Mouse (Mus musculus) limb, embryonic 13.5 days (tissue): ENCODE measurements at regions not wholly inside any gene's neighbourhood (a gene's known extent, or its start where the extent isn't known, plus 50 kb on each side); places are given as distances from the start of the nearest gene placed in this dataset.
A peak's percentile ranks its signal among the peaks of the same experiment; 100 is the strongest.

Source experiments
- ATAC-seq: fragments of 200-750 bp; cut with Nextera tagmentation; 2 replicates; pipeline ENCODE4 v1.8.0; 2017; ENCODE audit warnings: low read depth, moderate number of reproducible peaks, moderate TSS enrichment; ENCODE audit not compliant: low FRiP score
- H3K27ac ChIP-seq: fragments of 300-500 bp; sonication (generic); 2 replicates; pipeline ENCODE4 v1.5.1; 2015; ENCODE audit warnings: inconsistent platforms, mild to moderate bottlenecking, moderate library complexity
- H3K27me3 ChIP-seq: fragments of 300-500 bp; sonication (generic); 2 replicates; pipeline ENCODE4 v1.6.1; 2015; ENCODE audit warnings: mild to moderate bottlenecking, inconsistent platforms
- H3K36me3 ChIP-seq: fragments of 300-500 bp; sonication (generic); 2 replicates; pipeline ENCODE4 v1.6.1; 2015; ENCODE audit warnings: inconsistent platforms, mild to moderate bottlenecking, moderate library complexity
- H3K4me1 ChIP-seq: fragments of 300-500 bp; sonication (generic); 2 replicates; pipeline ENCODE4 v1.6.1; 2015; ENCODE audit warnings: inconsistent platforms
- H3K4me2 ChIP-seq: fragments of 300-500 bp; sonication (generic); replicated peaks from 2 replicates; pipeline ENCODE4 v1.6.1; 2015; ENCODE audit warnings: inconsistent platforms, mild to moderate bottlenecking, moderate library complexity
- H3K4me3 ChIP-seq: fragments of 300-500 bp; sonication (generic); 2 replicates; pipeline ENCODE4 v1.5.1; 2015; ENCODE audit warnings: moderate library complexity, mild to moderate bottlenecking, inconsistent platforms
- H3K9ac ChIP-seq: fragments of 300-500 bp; sonication (generic); 2 replicates; pipeline ENCODE4 v1.6.1; 2015; ENCODE audit warnings: mild to moderate bottlenecking, inconsistent platforms
- H3K9me3 ChIP-seq: fragments of 300-500 bp; sonication (generic); 2 replicates; pipeline ENCODE4 v1.6.1; 2016; ENCODE audit warnings: inconsistent platforms
- WGBS: fragments of 180-500 bp; shearing (Covaris S2); methylation state at CpG from one replicate; pipeline ENCODE4 v1.1.7; 2015; 5-methylcytosine and 5-hydroxymethylcytosine counted together

GRCm38 (mm10) chr4:54469176-54469575 lies 475.7 kb upstream of the Zfp462 start:
- Histone ChIP-seq H3K9ac (no peak overlapping the region), H3K4me3 (no peak overlapping the region), H3K27me3 (no peaks in the 10 kb centered on the region), H3K4me2 (no peak overlapping the region), H3K36me3 (no peaks in the 10 kb centered on the region), H3K27ac (peak overlapping the region; percentile 15; the same call in 1 of the 2 replicates), H3K4me1 (peaks cover 36% of the 10 kb centered on the region), H3K9me3 (no peaks in the 10 kb centered on the region)
- ATAC-seq: no peak
- 34% methylated on average over 2 of the region's 2 CpGs for WGBS

DNA sequence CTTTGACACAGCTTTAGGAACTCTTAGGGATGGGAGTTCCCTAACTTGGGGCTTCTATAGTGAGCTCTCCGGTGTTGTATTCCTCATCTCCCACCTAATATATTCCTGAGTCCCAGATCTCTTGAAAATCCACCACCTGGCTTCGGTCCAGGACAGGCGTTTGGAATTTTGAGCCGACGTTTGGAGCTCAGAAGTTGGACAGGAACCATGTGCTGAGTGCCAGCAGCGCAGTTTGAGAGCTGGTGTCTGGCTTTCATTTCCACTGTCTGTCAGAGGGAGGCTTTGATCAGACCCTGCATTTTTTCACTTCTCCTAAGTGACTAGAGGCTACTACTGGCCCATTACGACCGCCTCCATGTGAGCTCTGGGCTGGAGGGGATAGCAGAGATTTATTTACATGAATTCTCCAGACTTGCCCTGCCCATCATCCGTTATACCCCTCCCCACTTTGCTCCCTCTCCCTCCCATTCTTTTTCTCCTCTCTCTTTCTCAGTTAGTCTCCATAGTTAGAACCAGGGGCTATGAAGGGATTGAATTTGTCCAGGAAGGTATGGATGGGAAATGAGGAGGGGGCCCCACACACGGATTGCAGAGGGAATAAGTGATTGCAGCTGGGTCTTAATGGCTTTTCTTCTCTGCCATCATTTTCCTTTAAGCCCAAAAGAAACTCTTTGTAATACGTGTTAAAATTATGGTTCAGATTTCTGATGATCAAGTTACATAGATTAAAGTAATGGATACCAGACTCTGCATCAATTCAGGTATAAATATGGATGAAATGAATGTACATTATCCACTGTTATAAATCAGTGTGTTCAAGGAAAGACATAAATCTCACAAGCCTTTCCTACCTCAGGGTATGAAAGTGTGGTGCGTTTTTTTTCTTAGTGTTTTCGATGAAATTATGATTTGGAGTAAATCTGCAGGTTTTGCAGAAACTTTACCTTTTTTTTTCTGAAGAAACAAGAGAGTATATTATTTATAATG lies 474.5 kb upstream of the Zfp462 start:
- no peaks in the 10 kb centered on the region for H3K9me3 ChIP-seq
- H3K4me2 ChIP-seq: peak overlapping the region; percentile 41
- 4% methylated on average over 13 of the region's 13 CpGs for WGBS
- no peak overlapping the region for H3K9ac ChIP-seq
- H3K27ac ChIP-seq: peak overlapping the region; percentile 73
- peak; percentile 93 for ATAC-seq
- H3K4me1 ChIP-seq: peaks cover 34% of the 10 kb centered on the region
- no peak overlapping the region for H3K4me3 ChIP-seq
- no peaks in the 10 kb centered on the region for H3K27me3 ChIP-seq
- H3K36me3 ChIP-seq: no peaks in the 10 kb centered on the region

GRCm38 (mm10) chr4:54471009-54471408 lies 473.8 kb upstream of the Zfp462 start:
- Histone ChIP-seq H3K9ac (no peak overlapping the region), H3K4me1 (peaks cover 34% of the 10 kb centered on the region), H3K9me3 (no peaks in the 10 kb centered on the region), H3K4me2 (peak overlapping the region; percentile 22; the same call in 1 of the 2 replicates), H3K4me3 (no peak overlapping the region), H3K36me3 (no peaks in the 10 kb centered on the region), H3K27me3 (no peaks in the 10 kb centered on the region), H3K27ac (peak overlapping the region; percentile 77; the same call in 1 of the 2 replicates)
- WGBS: 0% methylated on average over 1 of the region's 1 CpGs
- ATAC-seq: peak; percentile 58

GRCm38 (mm10) chr4:54481766-54482165 lies 463.1 kb upstream of the Zfp462 start:
- Histone ChIP-seq H3K4me1 (no peaks in the 10 kb centered on the region), H3K4me2 (no peak overlapping the region), H3K36me3 (no peaks in the 10 kb centered on the region), H3K9me3 (no peaks in the 10 kb centered on the region), H3K27ac (no peak overlapping the region), H3K27me3 (no peaks in the 10 kb centered on the region), H3K4me3 (no peak overlapping the region), H3K9ac (no peak overlapping the region)
- ATAC-seq: no peak
- WGBS: 40% methylated on average over 2 of the region's 2 CpGs

DNA sequence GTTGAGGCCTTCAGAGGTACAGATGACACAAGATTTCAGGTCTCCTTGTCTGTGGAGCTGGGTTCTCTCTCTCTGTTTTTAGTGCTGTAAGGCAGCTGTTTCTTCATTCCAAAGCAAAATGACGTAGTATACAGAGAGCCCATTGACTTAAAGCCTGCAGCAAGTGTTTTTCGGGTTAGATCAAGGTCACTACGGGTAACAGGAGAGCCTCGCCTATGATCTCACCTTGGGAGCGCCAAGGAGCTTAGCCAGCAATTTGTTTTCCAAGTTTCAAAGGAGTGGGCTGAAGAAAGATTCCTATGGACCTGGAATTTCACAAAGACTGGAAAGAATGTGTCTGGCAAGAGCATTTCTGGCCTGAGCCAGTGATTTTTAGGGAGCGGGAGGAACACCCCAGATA lies 451.8 kb upstream of the Zfp462 start:
- Histone ChIP-seq H3K4me3 (no peak overlapping the region), H3K36me3 (no peaks in the 10 kb centered on the region), H3K4me1 (peaks cover 6% of the 10 kb centered on the region), H3K27ac (no peak overlapping the region; the same call in 1 of the 2 replicates), H3K4me2 (no peak overlapping the region), H3K9ac (no peak overlapping the region), H3K27me3 (no peaks in the 10 kb centered on the region), H3K9me3 (no peaks in the 10 kb centered on the region)
- peak; percentile 90 for ATAC-seq
- 36% methylated on average over 6 of the region's 6 CpGs for WGBS

GRCm38 (mm10) chr4:54497312-54497994 lies 447.4 kb upstream of the Zfp462 start:
- H3K4me1 ChIP-seq: peaks cover 6% of the 10 kb centered on the region
- no peaks in the 10 kb centered on the region for H3K9me3 ChIP-seq
- no peaks in the 10 kb centered on the region for H3K36me3 ChIP-seq
- no peak overlapping the region for H3K27ac ChIP-seq
- no peak overlapping the region for H3K9ac ChIP-seq
- H3K4me3 ChIP-seq: no peak overlapping the region
- H3K4me2 ChIP-seq: no peak overlapping the region
- WGBS: 95% methylated on average over 2 of the region's 2 CpGs
- H3K27me3 ChIP-seq: no peaks in the 10 kb centered on the region
- no peak for ATAC-seq

DNA sequence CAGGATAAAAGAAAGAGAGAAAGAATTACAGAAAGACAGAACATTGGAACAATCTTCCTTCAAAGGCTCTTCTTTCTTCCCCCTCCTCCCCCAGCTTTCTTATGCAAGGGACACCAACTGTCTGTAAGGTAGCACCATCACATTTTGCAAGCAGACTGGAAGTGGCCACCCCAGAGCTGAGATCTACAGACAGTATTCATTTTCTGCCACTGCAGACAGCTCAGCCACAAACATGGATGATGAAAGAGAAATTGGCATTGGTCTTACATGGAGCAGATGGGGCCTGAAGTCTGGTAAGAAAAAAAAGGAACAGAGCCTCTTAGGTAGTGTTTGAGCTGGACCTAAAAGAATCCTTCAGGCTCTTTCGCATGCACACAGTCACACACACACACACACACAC lies 428.9 kb upstream of the Zfp462 start:
- no peak overlapping the region for H3K4me3 ChIP-seq
- H3K27me3 ChIP-seq: no peaks in the 10 kb centered on the region
- ATAC-seq: no peak
- no peak overlapping the region for H3K9ac ChIP-seq
- no peaks in the 10 kb centered on the region for H3K9me3 ChIP-seq
- no peaks in the 10 kb centered on the region for H3K36me3 ChIP-seq
- H3K4me2 ChIP-seq: no peak overlapping the region
- 80% methylated on average over 1 of the region's 1 CpGs for WGBS
- no peaks in the 10 kb centered on the region for H3K4me1 ChIP-seq
- no peak overlapping the region for H3K27ac ChIP-seq

GRCm38 (mm10) chr4:54523283-54523682 lies 421.6 kb upstream of the Zfp462 start:
- Histone ChIP-seq H3K27ac (no peak overlapping the region), H3K9me3 (no peaks in the 10 kb centered on the region), H3K4me2 (no peak overlapping the region), H3K4me3 (no peak overlapping the region), H3K27me3 (no peaks in the 10 kb centered on the region), H3K36me3 (no peaks in the 10 kb centered on the region), H3K4me1 (peaks cover 31% of the 10 kb centered on the region), H3K9ac (no peak overlapping the region)
- no peak for ATAC-seq
- 61% methylated on average over 5 of the region's 5 CpGs for WGBS

- peaks cover 31% of the 10 kb centered on the region for H3K4me1 ChIP-seq
- 9% methylated on average over 5 of the region's 5 CpGs for WGBS
- ATAC-seq: peak; percentile 94
- H3K4me2 ChIP-seq: peak overlapping the region; percentile 11; the same call in 1 of the 2 replicates
- H3K9ac ChIP-seq: no peak overlapping the region
- no peak overlapping the region for H3K4me3 ChIP-seq
- H3K36me3 ChIP-seq: no peaks in the 10 kb centered on the region
- H3K27ac ChIP-seq: peak overlapping the region; percentile 85
- no peaks in the 10 kb centered on the region for H3K27me3 ChIP-seq
- H3K9me3 ChIP-seq: no peaks in the 10 kb centered on the region
Measured at GRCm38 (mm10) chr4:54526003-54526586, 418.8 kb upstream of the Zfp462 start.

- no peak for ATAC-seq
- no peak overlapping the region for H3K4me3 ChIP-seq
- 59% methylated on average over 2 of the region's 2 CpGs for WGBS
- H3K4me2 ChIP-seq: no peak overlapping the region
- H3K27ac ChIP-seq: peak overlapping the region; percentile 10; the same call in 1 of the 2 replicates
- H3K9me3 ChIP-seq: no peaks in the 10 kb centered on the region
- no peak overlapping the region for H3K9ac ChIP-seq
- H3K4me1 ChIP-seq: peaks cover 31% of the 10 kb centered on the region
- no peaks in the 10 kb centered on the region for H3K27me3 ChIP-seq
- H3K36me3 ChIP-seq: no peaks in the 10 kb centered on the region
Measured at GRCm38 (mm10) chr4:54527660-54528059, 417.2 kb upstream of the Zfp462 start.

GRCm38 (mm10) chr4:54531739-54532138 lies 413.1 kb upstream of the Zfp462 start:
- ATAC-seq: no peak
- Histone ChIP-seq H3K4me2 (no peak overlapping the region), H3K4me3 (no peak overlapping the region), H3K4me1 (peaks cover 20% of the 10 kb centered on the region), H3K27ac (no peak overlapping the region), H3K36me3 (no peaks in the 10 kb centered on the region), H3K9me3 (no peaks in the 10 kb centered on the region), H3K9ac (no peak overlapping the region), H3K27me3 (no peaks in the 10 kb centered on the region)
- WGBS: 81% methylated on average over 2 of the region's 2 CpGs

DNA sequence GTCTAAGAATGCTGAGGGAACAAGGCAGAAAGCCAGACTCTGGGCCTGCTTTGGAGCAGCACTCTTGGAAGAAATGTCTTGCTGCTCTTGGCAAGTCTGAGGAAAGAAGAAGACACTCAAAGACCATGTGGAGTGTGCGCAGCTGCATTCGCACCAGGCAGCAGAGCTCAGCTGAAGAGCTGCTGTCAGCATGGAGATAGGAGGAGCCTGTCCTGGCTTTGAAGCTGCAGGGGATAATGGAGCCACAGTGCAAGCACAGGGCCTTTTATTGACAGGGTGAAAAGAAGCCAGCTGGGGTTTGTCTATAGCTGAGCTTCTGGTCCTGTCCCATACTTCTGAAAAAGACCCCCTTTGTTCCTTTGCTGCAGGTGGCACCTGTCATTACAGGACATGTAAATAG lies 411.0 kb upstream of the Zfp462 start:
- Histone ChIP-seq H3K27me3 (no peaks in the 10 kb centered on the region), H3K4me2 (no peak overlapping the region), H3K36me3 (no peaks in the 10 kb centered on the region), H3K27ac (no peak overlapping the region), H3K9me3 (no peaks in the 10 kb centered on the region), H3K4me1 (peaks cover 8% of the 10 kb centered on the region; the same call in 1 of the 2 replicates), H3K4me3 (no peak overlapping the region), H3K9ac (no peak overlapping the region)
- 44% methylated on average over 2 of the region's 2 CpGs for WGBS
- no peak for ATAC-seq
